Mouse (Mus musculus): ENCODE measurements around the gene Car5b. TPM values are rescaled to one million over a fixed set of nuclear protein-coding genes. Genes with fewer than 3 reads are reported as not detected.

Car5b gene
- total and polyA plus RNA-seq, 2 experiments from 2014 or later: 0.81 to 1.7 TPM

DNA sequence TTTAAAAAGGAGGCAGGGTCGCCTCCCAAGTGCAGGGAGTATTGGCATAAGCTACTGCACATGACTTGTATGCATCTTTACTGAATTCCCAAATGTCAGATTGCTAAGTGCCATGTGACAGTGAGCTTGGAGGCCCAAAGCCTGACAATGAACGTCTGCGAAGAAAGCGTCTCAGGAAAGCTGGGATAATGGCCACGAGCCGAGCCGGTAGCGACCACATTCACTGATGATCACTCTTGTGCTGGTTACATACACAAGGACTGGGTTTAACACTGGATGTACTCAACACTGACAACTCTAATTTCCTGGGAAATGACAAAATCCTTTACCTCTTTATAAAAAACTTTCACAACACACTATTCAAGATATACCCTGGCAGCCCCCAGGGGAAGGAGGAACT, 93.1 kb downstream of the Car5b start:
- Histone ChIP-seq H3K9me3 (ENCODE audit: low read length) (no peaks in the 10 kb centered on the region), H3K4me1 (ENCODE audit: insufficient read depth) (no peaks in the 10 kb centered on the region), H3K9ac (no peak overlapping the region), H3K27me3 (ENCODE audit: insufficient read depth, low read length) (no peaks in the 10 kb centered on the region), H3K36me3 (ENCODE audit: insufficient read depth) (no peaks in the 10 kb centered on the region), H3K4me2 (ENCODE audit: low read depth) (no peak overlapping the region), H3K27ac (ENCODE audit: low read depth, low read length) (no peak overlapping the region), H3K4me3 (ENCODE audit: low read depth, low read length) (no peak overlapping the region)
- ATAC-seq: no peak
- no peak for TF ChIP-seq CTCF (IDR thresholded peaks at IDR 0.05; ENCODE audit: low read depth)
- WGBS: 76% methylated on average over 8 of the region's 8 CpGs
- DNase-seq: no peak

DNA sequence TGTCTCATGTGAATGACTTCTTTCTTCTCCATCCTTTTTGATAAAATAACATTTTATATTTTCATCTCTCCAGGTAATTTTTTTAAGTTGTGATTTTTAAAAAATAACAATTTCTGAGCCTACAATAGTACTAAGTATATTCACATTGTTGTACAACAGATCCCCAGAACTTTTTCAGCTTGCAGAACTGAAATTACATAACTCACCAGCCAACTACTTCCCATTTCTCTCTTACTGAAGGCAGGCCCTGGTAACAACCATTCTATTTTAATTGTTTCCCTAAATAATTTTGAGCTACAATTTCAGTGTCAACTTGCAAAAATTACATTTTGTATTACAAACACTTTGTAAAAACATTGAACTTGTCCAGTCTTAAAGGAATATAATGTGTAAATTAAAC, 98.2 kb downstream of the Car5b start:
- no peaks in the 10 kb centered on the region for H3K36me3 ChIP-seq (ENCODE audit: insufficient read depth)
- H3K4me2 ChIP-seq (ENCODE audit: low read depth): no peak overlapping the region
- H3K9ac ChIP-seq: no peak overlapping the region
- no peaks in the 10 kb centered on the region for H3K27me3 ChIP-seq (ENCODE audit: insufficient read depth, low read length)
- H3K9me3 ChIP-seq (ENCODE audit: low read length): no peaks in the 10 kb centered on the region
- TF ChIP-seq CTCF (IDR thresholded peaks at IDR 0.05; ENCODE audit: low read depth): no peak
- ATAC-seq (no peak), DNase-seq (no peak)
- H3K27ac ChIP-seq (ENCODE audit: low read depth, low read length): no peak overlapping the region
- no peaks in the 10 kb centered on the region for H3K4me1 ChIP-seq (ENCODE audit: insufficient read depth)
- H3K4me3 ChIP-seq (ENCODE audit: low read depth, low read length): no peak overlapping the region

Other genes starting within 250 kb of the Car5b start
- gene Ap1s2, start 119.0 kb downstream of the Car5b start, total RNA-seq (2014; rRNA removed): 96.6 and 123 TPM in 2 replicates
- gene Ap1s2, start 119.0 kb downstream of the Car5b start, polyA plus RNA-seq (2015; fragmentation: Nextera tagmentation; extraction: Ambion mirVana): 111 and 135 TPM in 2 replicates
- gene Zrsr2, start 69.3 kb downstream of the Car5b start, total RNA-seq (2014; rRNA removed): 18.5 and 24.4 TPM in 2 replicates
- 73.9 and 81.3 TPM in 2 replicates for gene Zrsr2, start 69.3 kb downstream of the Car5b start, polyA plus RNA-seq (2015; fragmentation: Nextera tagmentation; extraction: Ambion mirVana)
- gene Siah1b, start 48.5 kb upstream of the Car5b start, total RNA-seq (2014; rRNA removed): 11.3 and 15.4 TPM in 2 replicates
- 15.8 and 17.7 TPM in 2 replicates for gene Siah1b, start 48.5 kb upstream of the Car5b start, polyA plus RNA-seq (2015; fragmentation: Nextera tagmentation; extraction: Ambion mirVana)
- not detected in 2 replicates for gene Cltrn, start 60.8 kb upstream of the Car5b start, total RNA-seq (2014; rRNA removed)
- gene Cltrn, start 60.8 kb upstream of the Car5b start, polyA plus RNA-seq (2015; fragmentation: Nextera tagmentation; extraction: Ambion mirVana): 0.16 and 0.29 TPM in 2 replicates
- 0.31 and 0.48 TPM in 2 replicates for gene Ace2, start 111.3 kb upstream of the Car5b start, total RNA-seq (2014; rRNA removed)
- gene Ace2, start 111.3 kb upstream of the Car5b start, polyA plus RNA-seq (2015; fragmentation: Nextera tagmentation; extraction: Ambion mirVana): 0.45 and 0.67 TPM in 2 replicates
- gene Bmx, start 230.2 kb upstream of the Car5b start, total RNA-seq (2014; rRNA removed): 0.38 and 1.2 TPM in 2 replicates
- gene Bmx, start 230.2 kb upstream of the Car5b start, polyA plus RNA-seq (2015; fragmentation: Nextera tagmentation; extraction: Ambion mirVana): 0.33 and 0.39 TPM in 2 replicates
- 1.4 and 3.1 TPM in 2 replicates for gene Pir, start 241.4 kb upstream of the Car5b start, total RNA-seq (2014; rRNA removed)
- gene Pir, start 241.4 kb upstream of the Car5b start, polyA plus RNA-seq (2015; fragmentation: Nextera tagmentation; extraction: Ambion mirVana): 4.3 and 6.1 TPM in 2 replicates